Mouse (Mus musculus) liver, adult 2 months (tissue): ENCODE data around the gene Ube2cbp. TPM values are rescaled to one million over a fixed set of nuclear protein-coding genes. Genes with fewer than 3 reads are reported as not detected.

Source experiments
- DNase-seq: peaks from one replicate; pipeline ENCODE4 v3.0.0-alpha.2; 2011; ENCODE audit warnings: low read depth, low spot score; ENCODE audit errors: extremely low read depth
- H3K27ac ChIP-seq: fragments of 200-500 bp; replicated peaks from 2 replicates; pipeline ENCODE4 v1.5.1; 2012; ENCODE audit warnings: low read depth, mild to moderate bottlenecking, control low read depth, inconsistent platforms, low read length; ENCODE audit not compliant: insufficient read depth
- H3K27me3 ChIP-seq: fragments of 200-500 bp; 2 replicates; pipeline ENCODE4 v1.6.1; 2012; ENCODE audit warnings: mild to moderate bottlenecking, moderate library complexity, low read length, inconsistent platforms; ENCODE audit not compliant: control insufficient read depth, insufficient read depth
- H3K36me3 ChIP-seq: fragments of 200-500 bp; 2 replicates; pipeline ENCODE4 v1.6.1; 2012; ENCODE audit warnings: low read length, inconsistent platforms; ENCODE audit not compliant: control insufficient read depth, insufficient read depth
- H3K4me1 ChIP-seq: fragments of 200-500 bp; 2 replicates; pipeline ENCODE4 v1.6.1; 2011; ENCODE audit warnings: low read length; ENCODE audit not compliant: control insufficient read depth, insufficient read depth
- H3K4me3 ChIP-seq: fragments of 200-500 bp; 2 replicates; pipeline ENCODE4 v1.5.1; 2011; ENCODE audit warnings: low read depth, mild to moderate bottlenecking, control low read depth, low read length, moderate library complexity; ENCODE audit not compliant: insufficient read depth
- H3K79me2 ChIP-seq: fragments of 200-500 bp; 2 replicates; pipeline ENCODE4 v1.6.1; 2012; ENCODE audit warnings: inconsistent platforms, mild to moderate bottlenecking, low read length, moderate library complexity; ENCODE audit not compliant: control insufficient read depth, insufficient read depth
- H3K9ac ChIP-seq: fragments of 200-500 bp; 2 replicates; pipeline ENCODE4 v1.6.1; 2012; ENCODE audit warnings: low read depth, mild to moderate bottlenecking, control low read depth, inconsistent platforms, low read length
- CTCF ChIP-seq: fragments of 200-500 bp; IDR thresholded peaks from 2 replicates; pipeline ENCODE4 v1.5.1; 2011; ENCODE audit warnings: low read depth, low read length, control low read depth
- POLR2A ChIP-seq: fragments of 200-500 bp; IDR thresholded peaks from 2 replicates; pipeline ENCODE4 v1.6.1; 2011; ENCODE audit warnings: low read length, control low read depth; ENCODE audit not compliant: insufficient read depth; ENCODE audit errors: extremely low read depth
- WGBS: fragments of 180-500 bp; shearing (Covaris S2); methylation state at CpG from one replicate; pipeline ENCODE4 v1.1.7; 2018; 5-methylcytosine and 5-hydroxymethylcytosine counted together
- polyA plus RNA-seq: library from polyadenylated mRNA; depleted of rRNA; stranded (reverse); fragments of >200 nt; gene quantifications from 2 replicates; pipeline ENCODE4 v1.2.3, GENCODE M21; 2012; rRNA removed
- total RNA-seq: library from RNA; depleted of rRNA; stranded (reverse); fragments of >200 nt; gene quantifications from 2 replicates; pipeline ENCODE4 v1.2.3, GENCODE M21; 2014; rRNA removed

The Ube2cbp gene
- total and polyA plus RNA-seq, 2 experiments = 0.97 to 2.2 TPM

GRCm38 (mm10) chr9:86280461-86281146 is 184.1 kb downstream of the Ube2cbp start:
- Histone ChIP-seq H3K4me1 (no peaks in the 10 kb centered on the region; the same call in 1 of the 2 replicates), H3K79me2 (no peaks in the 10 kb centered on the region), H3K36me3 (no peaks in the 10 kb centered on the region), H3K27ac (no peak overlapping the region), H3K9ac (no peak overlapping the region), H3K27me3 (no peaks in the 10 kb centered on the region), H3K4me3 (no peak overlapping the region)
- WGBS = 80% methylated on average over 10 of the region's 10 CpGs
- no peak for DNase-seq
- no peak for TF ChIP-seq CTCF

- Histone ChIP-seq H3K4me1 (peaks cover 5% of the 10 kb centered on the region), H3K4me3 (no peak overlapping the region), H3K79me2 (no peaks in the 10 kb centered on the region), H3K27ac (peak overlapping the region; percentile 64; the same call in 1 of the 2 replicates), H3K27me3 (no peaks in the 10 kb centered on the region), H3K36me3 (no peaks in the 10 kb centered on the region), H3K9ac (no peak overlapping the region)
- WGBS = 29% methylated on average over 5 of the region's 5 CpGs
- no peak for TF ChIP-seq CTCF
- TF ChIP-seq POLR2A = no peak
- DNase-seq = peak; percentile 92
Observed at GRCm38 (mm10) chr9:86269541-86269940, 195.2 kb downstream of the Ube2cbp start.

GRCm38 (mm10) chr9:86266658-86267057 is 198.1 kb downstream of the Ube2cbp start:
- Histone ChIP-seq H3K4me1 (peaks cover 5% of the 10 kb centered on the region), H3K27ac (no peak overlapping the region), H3K36me3 (no peaks in the 10 kb centered on the region), H3K79me2 (no peaks in the 10 kb centered on the region), H3K4me3 (no peak overlapping the region), H3K9ac (no peak overlapping the region), H3K27me3 (no peaks in the 10 kb centered on the region)
- 68% methylated on average over 2 of the region's 2 CpGs for WGBS
- TF ChIP-seq CTCF (no peak), POLR2A (no peak)
- no peak for DNase-seq

Other genes starting within 250 kb of the Ube2cbp start
- 25.2 and 25.9 TPM in 2 replicates for gene Dop1a, start 2.2 kb upstream of the Ube2cbp start, total RNA-seq
- gene Dop1a, start 2.2 kb upstream of the Ube2cbp start, polyA plus RNA-seq = 3.8 and 5.9 TPM in 2 replicates
- gene Pgm3, start 106.9 kb upstream of the Ube2cbp start, total RNA-seq = 13.3 and 16.5 TPM in 2 replicates
- gene Pgm3, start 106.9 kb upstream of the Ube2cbp start, polyA plus RNA-seq = 3.7 TPM in 2 replicates
- 0.20 TPM in 1 of 2 replicates, not detected in the other for gene Rwdd2a, start 107.0 kb upstream of the Ube2cbp start, total RNA-seq
- 0.11 TPM in 1 of 2 replicates, not detected in the other for gene Rwdd2a, start 107.0 kb upstream of the Ube2cbp start, polyA plus RNA-seq
- gene Me1, start 231.0 kb upstream of the Ube2cbp start, total RNA-seq = 62.8 and 87.4 TPM in 2 replicates
- gene Me1, start 231.0 kb upstream of the Ube2cbp start, polyA plus RNA-seq = 66.3 and 101 TPM in 2 replicates